Mouse (Mus musculus): ENCODE results near the gene Cmss1.

GRCm38 (mm10) chr16:57349039-57349438 lies 257.6 kb downstream of the Cmss1 start:
- no peak for TF ChIP-seq GATA1 (IDR thresholded peaks at IDR 0.05; ENCODE audit: low read length)
- no peak for TF ChIP-seq TAL1 (IDR thresholded peaks at IDR 0.05; ENCODE audit: low read length)
